Comparison of ENCODE assay signal across 13 mouse cellular contexts in the genomic region with DNA sequence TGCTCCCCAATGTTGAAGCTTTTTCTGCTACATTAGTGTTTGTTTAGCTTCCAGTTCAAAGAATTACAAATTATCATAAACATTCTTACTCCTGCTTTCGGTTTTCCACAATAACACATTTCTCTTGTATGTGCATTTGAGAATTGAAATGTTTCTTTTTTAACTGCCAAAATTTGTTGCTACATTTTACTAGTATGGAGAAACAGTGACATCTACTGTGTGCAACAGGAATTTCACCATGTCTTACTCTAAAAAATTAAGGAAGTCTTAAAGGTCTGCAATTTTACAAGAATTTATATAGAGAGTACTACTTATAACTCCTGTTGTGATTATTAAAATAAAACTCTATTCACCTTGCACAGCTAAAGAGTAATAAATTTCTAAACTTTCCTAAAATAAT.
A peak's percentile ranks its signal among the peaks of the same experiment; 100 is the strongest.
DNase-seq lines count a peak whose midpoint lies in the region; ATAC-seq and TF ChIP-seq lines count a peak whose summit lies in the region.
"Had no signal": no experiment of that assay in that cellular context is flagged by ENCODE, and none has a peak within 500 bp of the region (broad histone marks: within the 10 kb centered on the region; RNA-seq: fewer than 3 reads in every experiment).

No protein-coding gene starts in this region.

- H3K27ac ChIP-seq in gastrocnemius, adult 2 months = no peak overlapping the region
- no peak overlapping the region for H3K27ac ChIP-seq in liver, postnatal 0 days (ENCODE audit: low read depth)
- H3K27ac ChIP-seq: limb, embryonic 12.5 days; stomach, embryonic 15.5 days had no signal

- no peak for TF ChIP-seq EP300 in liver, postnatal 0 days (IDR thresholded peaks at IDR 0.05; ENCODE audit: low read depth)

- H3K9ac ChIP-seq in liver, postnatal 0 days (replicated peaks) = no peak overlapping the region
- H3K9ac ChIP-seq: limb, embryonic 12.5 days; stomach, embryonic 15.5 days had no signal

- no peak for DNase-seq in gastrocnemius, adult 2 months
- no peak for DNase-seq in gastrocnemius, postnatal 10 days
- DNase-seq in liver, postnatal 0 days = no peak
- DNase-seq in liver (no peak), MEL-GATA-1-ER (ENCODE audit: extremely low read depth, low read depth) (peak; percentile 16), MN1 (ENCODE audit: low spot score) (no peak)
- peak; percentile 0 for DNase-seq in induced T-regulatory cell, adult 2 months (ENCODE audit: low read depth)
- DNase-seq: cerebellum, postnatal 25 days; gastrocnemius, postnatal 36 days; kidney, postnatal 4 days had no signal

- 58% methylated on average over 1 of the region's 1 CpGs for WGBS in liver, postnatal 0 days (ENCODE audit: insufficient replicate concordance)

- no peaks in the 10 kb centered on the region for H3K27me3 ChIP-seq in liver, postnatal 0 days (ENCODE audit: insufficient read depth, low read length)
- H3K27me3 ChIP-seq: limb, embryonic 12.5 days; stomach, embryonic 15.5 days had no signal

- H3K9me3 ChIP-seq in liver, postnatal 0 days (ENCODE audit: low read length) = no peaks in the 10 kb centered on the region
- H3K9me3 ChIP-seq: limb, embryonic 12.5 days; stomach, embryonic 15.5 days had no signal

- H3K4me1 ChIP-seq in liver, postnatal 0 days (ENCODE audit: insufficient read depth) = no peaks in the 10 kb centered on the region
- H3K4me1 ChIP-seq: limb, embryonic 12.5 days; stomach, embryonic 15.5 days had no signal

- H3K36me3 ChIP-seq in liver, postnatal 0 days (replicated peaks; ENCODE audit: insufficient read depth, low read length) = no peaks in the 10 kb centered on the region
- H3K36me3 ChIP-seq: limb, embryonic 12.5 days; stomach, embryonic 15.5 days had no signal

- intact Hi-C loops in gastrocnemius, adult 2 months (cut with DNase I) = no loop called here

- TF ChIP-seq CTCF in gastrocnemius, adult 2 months (IDR thresholded peaks at IDR 0.05) = peak; percentile 69
- peak; percentile 45 for TF ChIP-seq CTCF in liver, postnatal 0 days (IDR thresholded peaks at IDR 0.05; ENCODE audit: low read depth)

- no peak overlapping the region for H3K4me2 ChIP-seq in liver, postnatal 0 days (ENCODE audit: low read depth, low read length)
- H3K4me2 ChIP-seq: limb, embryonic 12.5 days; stomach, embryonic 15.5 days had no signal

- no peak overlapping the region for H3K4me3 ChIP-seq in gastrocnemius, adult 2 months
- no peak overlapping the region for H3K4me3 ChIP-seq in liver, postnatal 0 days (ENCODE audit: low read depth, low read length)
- H3K4me3 ChIP-seq: limb, embryonic 12.5 days; stomach, embryonic 15.5 days had no signal

- no peak for ATAC-seq in liver, postnatal 0 days
- ATAC-seq in inflammation-experienced regulatory T-cells, adult 6 months = no peak

Comparison
In these comparisons a context has a peak if more than half of its experiments do, and no peak if none do; other contexts are left out.
1. DNase-seq: peak in MEL-GATA-1-ER (single experiment) and induced T-regulatory cell, adult 2 months (single experiment); none in gastrocnemius, adult 2 months (single experiment), gastrocnemius, postnatal 10 days (single experiment), liver, postnatal 0 days (single experiment), liver (single experiment) and MN1 (single experiment).